Mouse (Mus musculus): ENCODE measurements around the gene Gin1. TPM values are rescaled to one million over a fixed set of nuclear protein-coding genes. Genes with fewer than 3 reads are reported as not detected.
"Not testable (repeated sequence)": the region's sequence is repeated elsewhere in the genome, so short reads cannot be mapped to it uniquely, and the experiment has no call there.

Gin1 gene
- total RNA-seq (2021) = 10 to 100 TPM in 1 of 2 experiments, 1 to 10 TPM in 1; 8.7 to 10.7 TPM
- long read RNA-seq, experiment 1, transcript Gin1-203 (8 exons, 2,046 nt) = major isoform, 8 of 18 reads
- long read RNA-seq, experiment 1, transcript Gin1-202 (3 exons, 1,037 nt) = minor isoform, 6 of 18 reads
- long read RNA-seq, experiment 1, partial matches to known transcripts = 1 of 18 reads
- long read RNA-seq, experiment 1, other reads (novel, unspliced or antisense) = 1 of 18 reads
- long read RNA-seq, experiment 2, transcript Gin1-203 (8 exons, 2,046 nt) = major isoform, 7 of 9 reads
- long read RNA-seq, experiment 2, partial matches to known transcripts = 0 of 9 reads
- long read RNA-seq, experiment 2, other reads (novel, unspliced or antisense) = 0 of 9 reads

DNA sequence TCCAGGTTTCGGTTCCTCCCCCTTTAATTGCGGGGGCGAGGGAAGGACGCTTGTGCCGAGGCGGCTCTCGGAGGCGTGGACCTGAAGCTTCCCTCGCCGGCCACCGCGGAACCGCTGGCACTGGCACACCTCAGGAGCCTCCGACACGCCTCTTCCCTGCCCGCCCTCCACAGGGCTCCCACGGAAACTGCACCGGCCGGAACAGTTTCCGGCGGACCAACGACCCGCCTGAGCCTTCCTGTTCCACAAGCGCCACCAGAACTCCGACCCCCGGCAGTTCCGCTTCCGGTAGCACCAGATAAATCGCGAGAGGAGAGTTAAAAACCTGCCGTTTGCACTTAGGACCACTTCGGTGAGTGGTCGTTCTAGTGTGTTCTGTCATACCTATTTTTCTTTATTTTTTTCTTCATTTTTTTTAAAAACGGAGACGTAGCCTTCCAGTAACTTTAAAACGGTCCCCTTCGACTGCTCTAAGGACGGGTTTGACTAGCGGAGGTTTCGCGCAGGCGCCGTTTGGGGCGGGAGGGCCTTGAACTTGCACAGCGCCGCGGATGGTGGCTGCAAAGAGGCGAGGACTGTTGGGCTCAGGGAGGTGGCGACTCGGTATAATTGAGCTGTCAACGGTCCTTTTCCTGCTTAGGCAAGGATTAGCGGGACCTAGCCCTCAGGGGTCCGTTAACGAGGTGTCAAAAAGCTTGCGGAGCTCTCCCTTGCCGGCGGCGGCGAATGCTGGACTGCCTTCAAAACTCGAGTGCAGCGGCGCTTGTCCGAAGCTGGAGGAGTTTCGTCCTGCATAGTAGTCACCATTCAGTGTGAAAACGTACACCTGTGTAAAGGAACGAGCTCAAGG is at the start of gene Gin1, which contains the start of gene Ppip5k2:
Gene Gin1, plus strand, starts transcription at position 269 of the 850 bp plus-strand sequence.
Gene Ppip5k2, minus strand, starts transcription at position 508 of the 850 bp plus-strand sequence.
- DNase-seq = peak; percentile 95 to 96

DNA sequence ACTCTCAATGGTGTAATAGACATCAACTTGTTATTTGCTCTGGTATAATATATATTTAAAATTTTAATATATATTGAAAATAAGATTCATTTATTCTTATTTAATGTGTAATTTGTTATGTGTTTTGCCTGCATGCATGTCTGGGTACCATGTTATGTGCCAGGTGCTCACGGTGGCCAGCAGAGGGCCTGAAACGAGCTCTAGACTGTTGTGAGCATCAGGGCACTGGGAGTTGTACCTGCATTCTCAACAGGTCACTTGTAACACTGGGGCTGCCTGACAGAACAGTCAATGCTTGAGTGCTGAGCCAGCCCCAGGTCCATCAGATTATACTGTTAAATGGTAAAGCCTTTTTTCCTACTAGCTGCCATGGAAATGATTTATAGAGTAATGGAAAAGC is 43.2 kb upstream of the Gin1 start:
- DNase-seq = peak in 1 of 2 experiments; percentile 4

DNA sequence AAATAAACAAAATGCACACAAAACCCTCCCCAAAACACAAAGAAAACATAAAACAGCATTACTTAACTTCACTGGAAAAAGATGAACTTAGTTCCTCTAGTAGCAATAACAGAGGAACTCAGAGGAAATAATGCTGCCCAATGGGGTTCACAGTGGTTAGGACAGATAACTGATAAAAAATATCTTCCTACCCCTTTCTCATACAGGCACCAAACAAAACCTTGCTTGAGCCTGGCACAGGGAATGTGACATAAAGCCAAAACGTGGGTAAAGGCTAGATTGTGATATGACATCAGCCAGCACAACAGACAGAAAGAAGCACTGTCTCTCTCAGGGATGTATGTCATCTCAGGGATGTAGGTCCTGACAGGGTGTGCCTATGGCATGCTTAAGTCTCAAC is 40.6 kb upstream of the Gin1 start:
- DNase-seq = no peak

DNA sequence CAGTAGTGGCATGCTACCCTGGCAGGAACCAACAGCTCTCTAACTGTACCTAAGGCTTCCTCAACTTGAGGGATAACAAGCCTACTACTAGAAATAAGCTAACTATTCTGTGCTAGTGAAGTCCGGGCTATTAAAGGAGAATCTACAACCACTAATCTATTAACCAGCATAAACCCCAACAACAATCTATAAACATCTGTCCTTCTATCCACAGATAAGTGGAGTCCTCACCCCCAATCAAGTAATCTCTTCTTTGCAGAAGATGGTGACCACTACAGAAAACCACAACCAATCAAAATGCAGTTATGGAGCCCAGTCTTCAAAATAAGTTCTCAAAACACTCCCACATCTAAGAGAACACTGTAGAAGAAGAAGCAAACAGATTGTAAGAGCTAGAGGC is 26.9 kb upstream of the Gin1 start:
- DNase-seq = no peak

DNA sequence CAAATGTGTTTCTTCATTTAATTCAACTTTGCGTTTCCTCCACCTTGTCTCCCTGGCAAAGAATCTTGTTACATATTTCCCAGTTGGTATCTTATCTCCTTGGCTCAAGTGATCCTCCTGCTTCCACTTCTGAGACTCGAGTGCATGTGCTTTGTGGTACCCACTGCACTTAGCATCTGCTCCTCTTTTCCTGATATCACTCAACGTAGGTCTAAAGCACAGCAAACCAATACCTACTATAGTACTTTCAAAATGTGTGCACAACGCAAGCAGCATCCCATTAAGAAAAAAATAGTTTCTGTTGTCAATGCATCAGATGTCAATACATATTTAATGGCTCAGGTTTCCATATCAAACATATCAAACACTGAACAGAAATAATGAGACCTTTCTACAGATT is 24.3 kb upstream of the Gin1 start:
- DNase-seq = no peak

DNA sequence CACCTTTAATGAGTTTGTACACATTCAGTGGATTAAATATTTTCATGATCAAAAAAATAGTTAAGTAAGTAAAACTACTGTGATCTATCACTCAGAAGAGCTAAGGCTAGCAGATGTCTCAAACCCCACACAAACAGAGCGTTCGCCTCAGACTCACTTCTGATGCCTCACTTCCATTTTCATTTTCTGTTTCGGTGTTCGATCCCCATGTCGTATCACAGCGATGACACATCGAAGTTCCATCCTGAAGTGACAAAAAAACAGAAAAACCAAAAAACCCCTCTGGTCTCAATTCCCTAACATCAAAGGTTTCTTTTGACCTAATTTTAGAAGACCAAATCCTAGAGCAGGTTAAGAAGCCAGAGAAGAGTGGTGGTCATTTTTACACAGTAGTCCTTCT is 23.7 kb upstream of the Gin1 start:
- no peak for DNase-seq

DNA sequence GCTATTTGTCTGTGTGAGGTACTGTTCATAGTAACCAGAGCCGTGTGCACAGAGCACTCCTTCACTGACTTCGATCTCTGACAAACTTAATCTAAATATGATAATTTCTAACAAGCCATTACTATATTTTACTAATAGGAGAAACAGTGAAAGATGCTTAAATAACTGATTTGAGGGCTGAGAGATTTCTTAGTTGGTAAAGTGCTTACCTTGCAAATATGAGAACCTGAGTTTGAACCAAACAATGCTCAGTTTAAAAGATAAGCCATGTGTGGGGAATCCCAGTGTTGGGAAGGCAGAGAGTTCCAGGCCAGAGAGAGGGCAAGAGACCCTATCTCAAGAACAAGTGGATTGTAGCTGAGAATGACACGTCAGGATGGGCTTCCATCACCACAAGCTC is 21.8 kb upstream of the Gin1 start:
- no peak for DNase-seq

DNA sequence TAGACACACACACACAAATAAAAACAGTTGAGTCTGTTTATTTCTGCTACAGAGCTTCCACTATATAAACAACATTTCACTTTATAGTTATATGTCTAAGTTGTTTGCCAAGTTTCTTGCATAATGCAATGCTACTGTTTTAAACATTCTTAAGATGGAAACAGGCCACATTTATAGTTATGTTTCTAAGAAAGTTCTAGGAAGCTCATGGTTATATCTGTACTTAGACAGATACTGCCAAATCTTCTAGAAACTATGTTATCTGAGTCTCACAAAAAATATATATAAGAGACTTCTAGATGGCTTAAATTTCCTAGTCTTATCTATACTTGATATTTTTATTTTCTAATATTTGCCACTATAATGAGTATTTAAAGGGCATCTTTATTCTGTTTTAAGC is 16.8 kb upstream of the Gin1 start:
- DNase-seq = no peak

DNA sequence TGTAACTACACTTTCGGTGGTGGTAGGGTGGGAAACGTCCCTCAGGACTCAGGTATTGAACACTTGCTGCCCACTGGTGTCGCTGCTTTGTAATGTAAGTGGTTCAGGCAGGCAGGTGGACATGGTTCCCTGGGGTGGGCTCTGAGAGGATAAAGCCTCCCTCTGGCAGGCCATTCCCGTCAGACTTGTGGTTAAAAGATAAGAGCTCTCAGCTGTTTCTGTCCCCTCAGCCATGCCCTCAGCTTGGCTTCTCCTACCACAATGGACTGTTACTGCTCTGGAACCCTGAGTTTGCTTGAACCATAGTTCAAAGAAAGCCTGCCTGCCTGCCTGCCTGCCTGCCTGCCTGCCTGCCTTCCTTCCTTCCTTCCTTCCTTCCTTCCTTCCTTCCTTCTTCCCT is 15.6 kb upstream of the Gin1 start:
- no peak for DNase-seq

DNA sequence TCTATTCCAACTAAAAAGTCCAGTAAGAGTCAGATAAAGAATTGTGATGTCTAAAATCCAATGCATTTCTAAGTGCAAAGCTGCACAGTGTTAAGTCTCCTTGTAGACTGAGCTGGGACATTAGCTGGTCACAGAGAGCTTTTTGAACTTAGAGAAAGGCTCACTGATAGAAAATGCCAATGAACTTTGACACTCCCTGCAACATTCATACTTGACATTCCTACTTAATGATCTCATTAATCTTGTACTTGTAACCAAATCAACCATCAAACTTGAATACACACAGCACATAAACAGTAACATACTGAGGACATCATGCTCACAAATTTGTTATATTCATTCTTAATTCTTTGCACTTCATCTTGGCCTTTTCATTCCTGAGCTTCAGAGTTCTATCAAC is 10.1 kb upstream of the Gin1 start:
- DNase-seq = no peak

DNA sequence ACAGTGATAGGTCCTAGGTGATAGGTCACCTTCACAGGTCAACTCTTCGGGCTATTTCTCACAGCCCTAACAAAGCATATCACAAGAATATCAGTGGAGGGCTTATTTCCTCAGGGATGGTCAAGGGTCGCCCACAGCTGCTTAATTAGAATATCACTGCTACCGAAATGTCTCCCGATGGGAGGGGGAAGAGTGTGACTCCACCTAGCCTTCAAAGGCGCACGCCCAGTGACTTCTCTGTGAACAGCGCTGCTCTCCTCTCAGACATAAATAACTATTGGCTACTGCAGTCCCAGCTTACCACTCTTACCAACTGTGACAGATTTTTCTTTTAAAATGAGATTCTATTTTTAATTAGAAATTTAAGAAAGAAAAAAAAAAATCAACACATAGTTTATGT is 9.4 kb upstream of the Gin1 start:
- no peak for DNase-seq

DNA sequence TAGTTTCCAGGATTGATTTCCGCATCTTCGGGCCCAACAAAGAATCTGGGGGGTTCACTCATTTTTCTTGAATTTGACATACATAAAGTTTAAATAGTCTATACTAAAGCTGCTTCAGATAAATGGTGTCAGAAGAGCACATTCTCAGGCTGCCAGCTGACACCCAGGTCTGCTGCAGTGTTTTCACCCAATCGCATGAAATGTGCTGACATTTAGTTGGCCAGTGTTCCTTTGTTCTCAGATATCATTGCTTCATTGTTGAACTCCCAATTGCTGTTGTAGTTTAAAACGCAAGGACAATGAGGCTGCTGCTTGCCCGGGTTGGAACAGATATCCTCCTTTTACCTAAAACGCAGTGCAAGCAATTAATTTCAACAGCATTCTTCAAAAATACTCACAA is 8.5 kb upstream of the Gin1 start:
- no peak for DNase-seq

DNA sequence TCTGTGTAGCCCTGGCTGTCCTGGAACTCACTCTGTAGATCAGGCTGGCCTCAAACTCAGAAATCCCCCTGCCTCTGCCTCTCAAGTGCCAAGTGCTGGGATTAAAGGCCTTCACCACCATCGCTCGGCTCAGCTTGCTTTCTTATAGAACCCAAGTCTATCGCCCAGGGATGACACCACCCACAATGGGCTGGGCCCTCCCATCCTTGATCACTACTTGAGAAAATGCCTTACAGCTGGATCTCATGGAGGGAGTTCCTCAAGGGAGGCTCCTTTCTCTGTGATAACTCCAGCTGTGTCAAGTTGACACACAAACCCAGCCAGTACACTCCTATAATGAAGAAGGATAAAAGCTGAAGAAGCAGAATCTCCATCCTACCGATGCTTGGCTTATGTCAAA is 4.3 kb upstream of the Gin1 start:
- DNase-seq = not testable (repeated sequence)

DNA sequence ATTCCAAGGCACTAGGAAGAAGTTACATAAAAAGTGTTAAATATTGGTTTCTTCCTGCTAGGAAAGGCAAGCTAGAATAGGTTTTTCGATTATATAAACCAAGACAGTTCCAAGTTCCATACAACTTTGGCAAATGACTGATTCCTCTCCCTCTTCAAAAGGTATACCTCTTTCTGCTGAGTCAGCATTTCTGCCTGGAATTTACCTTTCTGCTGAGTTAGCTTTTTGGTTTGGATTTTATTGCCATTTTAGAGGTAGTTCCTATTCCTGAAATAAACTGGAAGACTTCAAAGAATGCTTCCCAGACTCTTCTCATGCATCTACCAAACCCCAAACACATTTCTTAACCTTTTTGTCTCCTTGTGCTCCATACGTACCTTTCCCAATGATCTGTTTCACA is 1.9 kb upstream of the Gin1 start:
- no peak for DNase-seq

DNA sequence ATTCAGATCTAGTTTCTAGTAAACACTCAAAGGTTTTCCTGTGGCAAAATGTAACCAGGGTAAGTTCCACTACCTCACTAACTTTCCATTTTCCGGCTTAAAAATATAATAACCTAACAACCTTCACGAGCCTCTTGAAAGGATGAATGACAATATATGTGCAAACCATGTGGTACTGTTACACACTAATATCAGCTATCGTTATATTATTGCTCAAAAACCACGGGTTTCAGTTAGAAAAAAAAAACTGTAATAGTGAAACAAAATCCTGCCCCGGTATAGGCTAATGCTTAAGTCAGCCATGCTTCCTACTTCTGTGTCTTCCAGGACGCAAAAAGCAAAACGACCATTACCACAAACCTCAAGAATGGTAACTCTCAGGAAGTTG is 1.1 kb upstream of the Gin1 start:
- no peak for DNase-seq

DNA sequence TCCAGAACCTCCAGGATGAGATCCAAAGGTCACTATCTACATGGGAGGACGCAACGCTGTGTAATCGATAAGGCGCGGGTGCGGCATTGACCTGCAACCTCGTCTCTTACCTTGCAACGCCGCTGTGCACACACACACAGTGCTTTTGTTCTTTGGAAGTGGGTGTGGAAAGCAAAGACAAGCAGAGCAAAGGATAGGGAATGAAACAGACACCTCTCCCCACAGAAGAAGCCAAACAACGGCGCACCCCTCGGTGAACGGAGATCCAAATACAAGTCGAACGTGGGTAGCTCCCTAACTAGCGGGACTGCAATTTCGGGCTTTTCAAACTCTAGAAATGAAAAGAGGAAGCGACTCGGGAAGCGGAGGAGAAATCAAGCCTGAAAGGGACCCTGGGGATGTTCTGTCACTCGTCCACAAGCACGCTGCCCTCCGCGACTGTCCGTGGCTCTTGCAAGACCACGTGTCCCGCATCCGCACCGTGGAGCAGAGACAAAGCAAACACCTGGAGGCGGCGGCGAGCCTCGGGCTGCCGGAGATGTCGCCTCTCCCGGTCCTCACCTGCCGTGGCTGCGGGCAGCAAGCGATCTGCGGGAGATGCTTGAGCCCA is 573 bp upstream of the Gin1 start:
- peak; percentile 14 to 31 for DNase-seq

DNA sequence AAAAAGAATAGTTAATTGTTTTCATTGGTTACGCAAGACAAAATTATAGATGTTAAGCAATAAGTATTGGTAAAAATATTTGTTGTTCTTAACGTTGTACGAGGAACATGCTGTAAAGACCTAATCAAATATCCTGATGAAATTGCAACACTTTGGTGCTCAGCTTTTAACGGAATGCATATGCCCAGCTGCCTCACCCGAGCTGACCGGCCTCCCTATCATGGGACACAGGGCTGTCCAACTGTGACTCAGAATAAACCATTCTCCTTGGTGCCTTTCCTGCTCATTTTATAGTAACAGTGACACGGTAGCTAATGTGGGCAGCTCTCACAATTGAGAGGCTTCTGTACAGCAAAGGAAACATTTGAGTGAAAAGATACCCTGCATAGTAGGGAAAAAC is 1.1 kb downstream of the Gin1 start:
- DNase-seq = peak; percentile 12 to 20

DNA sequence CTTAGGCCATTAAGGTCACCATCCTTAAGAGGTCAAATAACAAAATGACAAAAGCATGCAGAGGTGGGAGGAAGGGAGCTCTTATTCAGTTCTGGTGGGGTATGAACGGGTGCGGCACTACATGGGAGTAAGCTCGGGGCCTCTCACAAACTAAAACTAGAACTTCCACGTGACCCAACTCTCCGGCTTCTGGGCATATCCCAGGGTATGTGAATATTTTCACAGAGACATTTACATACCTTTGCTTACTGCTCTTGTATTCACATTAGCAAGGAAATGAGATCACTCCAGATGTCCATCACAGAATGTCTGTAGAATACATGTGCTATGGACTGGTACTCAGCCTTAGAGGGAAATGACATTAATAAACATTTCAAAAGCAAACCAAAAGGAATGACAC is 1.8 kb downstream of the Gin1 start:
- no peak for DNase-seq

DNA sequence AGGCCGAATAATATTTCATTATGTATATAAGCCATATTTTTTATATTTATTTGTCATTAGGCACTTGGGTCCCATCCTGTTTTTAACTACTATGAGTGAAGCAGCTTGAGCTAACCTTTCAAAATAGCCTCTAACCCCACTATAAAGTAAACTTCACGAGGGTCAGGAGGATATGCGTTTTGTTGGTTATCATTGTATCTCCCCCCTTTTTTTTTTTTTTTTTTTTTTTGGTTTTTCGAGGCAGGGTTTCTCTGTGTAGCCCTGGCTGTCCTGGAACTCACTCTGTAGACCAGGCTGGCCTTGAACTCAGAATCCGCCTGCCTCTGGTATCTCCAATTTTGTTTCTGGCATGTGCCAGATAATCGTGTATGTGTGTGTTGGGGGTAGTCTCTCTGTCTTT is 3.4 kb downstream of the Gin1 start:
- DNase-seq = no peak

DNA sequence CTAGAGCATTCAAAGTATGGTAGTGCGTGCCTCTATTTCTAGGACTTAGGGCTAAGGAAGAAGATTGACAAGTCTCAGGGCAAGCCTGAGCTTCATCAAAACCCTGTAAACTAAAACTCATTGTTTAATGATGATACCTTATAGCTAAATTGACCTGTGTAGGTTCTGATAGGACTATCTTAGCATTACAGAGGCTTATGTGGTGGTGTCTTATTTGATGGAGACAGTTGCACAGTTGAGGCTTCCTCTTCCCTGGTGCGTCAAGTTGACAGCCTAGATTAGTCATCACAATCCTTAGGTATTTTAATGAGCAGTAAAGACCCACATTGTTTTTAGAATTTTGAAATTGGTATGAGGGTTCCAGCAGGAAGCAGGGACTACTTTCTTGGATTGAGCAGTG is 4.0 kb downstream of the Gin1 start:
- no peak for DNase-seq

DNA sequence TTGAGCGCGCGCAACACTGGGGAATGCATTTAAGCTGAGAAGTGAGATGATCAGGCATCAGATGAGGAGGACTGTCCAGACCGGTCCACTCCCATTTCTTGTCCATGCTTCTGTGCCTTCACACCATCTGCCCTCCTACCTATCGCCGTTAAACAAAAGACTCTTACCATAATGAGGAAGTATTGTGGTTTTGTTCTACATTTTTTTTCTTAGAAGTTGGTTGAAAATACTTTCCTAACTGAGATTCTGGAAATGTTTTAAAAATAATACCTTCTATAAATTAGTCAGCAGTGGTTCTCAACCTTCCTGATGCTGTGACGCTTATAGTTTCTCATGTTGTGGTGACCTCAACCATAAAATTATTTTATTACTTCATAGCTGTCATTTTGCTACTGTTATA is 11.7 kb downstream of the Gin1 start:
- DNase-seq = no peak

DNA sequence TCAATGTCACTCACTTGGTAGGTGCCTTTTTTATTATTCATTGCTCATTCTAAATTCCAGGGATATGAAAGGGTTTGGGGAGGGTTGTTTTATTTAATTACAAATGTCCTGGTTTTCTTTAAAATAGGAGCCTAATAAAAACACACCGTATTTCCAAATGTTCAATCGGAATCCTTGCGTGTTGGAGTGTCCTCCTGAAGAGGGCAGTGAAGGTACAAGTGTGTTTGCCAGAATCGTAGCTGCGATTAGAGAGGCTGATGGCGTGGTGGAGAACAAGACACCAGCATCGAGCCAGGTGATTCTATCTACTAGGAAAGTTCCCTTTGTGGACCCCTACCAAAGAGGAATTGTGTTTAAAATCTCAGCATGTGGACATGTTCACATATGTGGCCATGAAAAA is 15.0 kb downstream of the Gin1 start:
- no peak for DNase-seq

Data from adrenal gland, postnatal 36 days (tissue).